Mouse (Mus musculus): ENCODE measurements around the gene Eef2.
A peak's percentile ranks its signal among the peaks of the same experiment; 100 is the strongest.

DNA sequence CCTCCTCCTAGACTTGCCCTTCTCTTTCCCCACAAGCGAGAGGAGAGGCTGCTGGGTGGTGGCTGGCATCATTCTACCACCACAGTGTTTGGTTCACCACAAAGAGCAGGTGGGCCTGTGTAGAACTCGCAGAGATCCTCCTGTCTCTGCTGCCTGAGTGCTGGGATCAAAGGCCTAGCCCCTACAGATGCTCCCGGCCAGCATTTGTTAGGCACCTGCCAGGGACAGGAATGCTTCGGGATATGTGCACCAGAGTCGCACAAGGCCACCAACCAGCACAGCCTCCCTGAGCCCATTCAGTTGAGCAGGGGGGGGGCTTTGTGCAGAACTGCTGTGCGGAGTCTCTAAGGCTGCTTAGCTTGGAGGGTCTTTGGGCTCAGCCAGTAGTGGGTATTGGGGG, 31.1 kb upstream of the Eef2 start:
- TF ChIP-seq E2F4 (IDR thresholded peaks at IDR 0.05; ENCODE audit: insufficient read depth) (no peak), POLR2A (IDR thresholded peaks at IDR 0.05; ENCODE audit: insufficient read length, low read depth) (no peak), TCF12 (IDR thresholded peaks at IDR 0.05; ENCODE audit: insufficient read depth, poor library complexity, severe bottlenecking) (no peak), USF1 (IDR thresholded peaks at IDR 0.05; ENCODE audit: low read depth) (no peak), SRF (IDR thresholded peaks at IDR 0.05; ENCODE audit: control insufficient read depth, insufficient read length, low read depth) (no peak), CEBPB (IDR thresholded peaks at IDR 0.05; ENCODE audit: insufficient read depth, poor library complexity, severe bottlenecking) (no peak), MYOD1 (IDR thresholded peaks at IDR 0.05; ENCODE audit: control insufficient read depth in 1 of 3, insufficient read length in 2 of 3, low read depth in 2 of 3) (peak in 2 of 3 experiments; percentile 39 to 62), MYOG (IDR thresholded peaks at IDR 0.05; ENCODE audit: control insufficient read depth in 1 of 3, insufficient read depth in 1 of 3, insufficient read length in 2 of 3, low read depth in 2 of 3) (peak in 2 of 3 experiments; percentile 13 to 80), MAX (IDR thresholded peaks at IDR 0.05; ENCODE audit: low read depth) (no peak), POLR2AphosphoS2 (IDR thresholded peaks at IDR 0.05; ENCODE audit: insufficient read length, low read depth) (no peak), TCF3 (IDR thresholded peaks at IDR 0.05; ENCODE audit: insufficient read length, low read depth) (no peak), REST (IDR thresholded peaks at IDR 0.05; ENCODE audit: insufficient read depth, insufficient read length) (no peak)
